Mouse (Mus musculus) lung, postnatal 0 days (tissue): ENCODE results near the gene Oas1f.

ENCODE experiments used
- CTCF ChIP-seq: IDR thresholded peaks from 2 replicates; pipeline ENCODE4 v1.5.1; 2016; ENCODE audit warnings: antibody characterized with exemption, mild to moderate bottlenecking
- EP300 ChIP-seq: IDR thresholded peaks from 2 replicates; pipeline ENCODE4 v1.6.1; 2016; ENCODE audit warnings: antibody characterized with exemption, mild to moderate bottlenecking, control low read depth

- TF ChIP-seq CTCF: no peak
- no peak for TF ChIP-seq EP300
These were observed 14.0 kb downstream of the Oas1f start, which contains the start of gene Oas1h for GRCm38 (mm10) chr5:120861121-120861520.
